Mouse (Mus musculus) effector memory CD4-positive, alpha-beta T cell, adult 5 months (primary cell): ENCODE measurements around the gene Tnnc2. TPM values are rescaled to one million over a fixed set of nuclear protein-coding genes. Genes with fewer than 3 reads are reported as not detected.

Experiments used
- polyA plus RNA-seq: library from polyadenylated mRNA; unstranded; fragments of 100-300 nt; shearing (Covaris generic); gene quantifications from one replicate; pipeline ENCODE4 v1.2.1, GENCODE M21; 2017

Tnnc2 gene
- polyA plus RNA-seq: not detected

DNA sequence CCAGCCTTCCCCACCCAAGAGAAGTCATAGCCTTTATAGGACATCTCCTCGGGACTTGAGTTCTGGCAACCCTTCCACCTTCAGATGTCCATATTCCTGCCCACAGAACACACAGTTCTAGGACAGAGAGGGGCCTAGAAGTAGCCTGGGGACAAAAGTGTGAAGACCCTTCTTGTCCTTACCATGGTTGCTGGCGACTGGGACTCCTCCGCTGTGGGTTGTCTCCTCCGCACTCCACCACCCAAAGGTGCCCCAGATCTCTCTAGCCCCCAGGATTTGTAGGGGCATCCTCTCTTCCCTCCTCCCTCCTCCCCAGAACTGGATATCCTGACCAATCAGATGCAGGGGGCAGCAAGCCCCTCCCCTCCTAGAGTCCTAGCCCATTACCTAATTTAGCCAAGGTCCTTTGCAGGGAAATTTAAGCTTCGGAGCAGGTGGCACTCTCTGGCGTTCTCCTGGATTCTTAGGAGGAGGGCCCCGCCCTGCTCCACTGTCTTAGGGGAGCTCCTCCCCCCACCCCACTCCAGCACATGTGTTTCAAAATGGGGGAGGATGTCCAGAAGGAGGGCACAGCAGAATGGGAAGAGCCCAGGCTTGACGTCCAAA, at the start of gene Tnnc2:
TSS of gene Tnnc2 (minus strand) at position 487 of the 606 bp plus-strand sequence.

DNA sequence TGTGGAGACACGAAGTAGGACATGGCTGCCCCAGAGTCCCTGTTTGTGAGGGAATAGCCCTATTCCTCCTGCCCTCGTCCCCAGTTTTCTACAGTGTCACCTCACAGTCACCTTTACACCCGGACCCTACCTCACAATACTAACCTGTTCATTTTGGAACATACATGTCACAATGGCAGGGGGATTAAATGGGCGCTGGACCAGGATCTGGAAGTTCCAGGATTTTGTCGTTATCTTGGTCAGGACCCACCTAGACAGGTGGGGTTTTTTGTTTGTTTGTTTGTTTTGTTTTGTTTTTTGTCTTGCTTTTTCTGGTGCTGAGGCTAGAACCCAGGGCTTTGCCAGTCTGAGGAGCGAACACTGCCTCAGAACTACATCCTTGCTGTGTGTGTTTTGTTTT, 48.7 kb upstream of the Tnnc2 start, which contains the start of gene Spata25:
TSS of gene Spata25 (minus strand) at position 101 of the 400 bp plus-strand sequence.

GRCm38 (mm10) chr2:164822636-164823165, 42.9 kb upstream of the Tnnc2 start, which contains the start of gene Zswim1:
Gene Zswim1 (plus strand): TSS chr2:164822686.

GRCm38 (mm10) chr2:164804533-164805331, 25.0 kb upstream of the Tnnc2 start, which contains the start of the genes Acot8 and Zswim3:
Gene Acot8 (minus strand): TSS chr2:164804882.
Gene Zswim3 (plus strand): TSS chr2:164805098.

GRCm38 (mm10) chr2:164785481-164786387, 6.0 kb upstream of the Tnnc2 start, which contains the start of gene Snx21:
Gene Snx21 (plus strand): TSS chr2:164785823.

DNA sequence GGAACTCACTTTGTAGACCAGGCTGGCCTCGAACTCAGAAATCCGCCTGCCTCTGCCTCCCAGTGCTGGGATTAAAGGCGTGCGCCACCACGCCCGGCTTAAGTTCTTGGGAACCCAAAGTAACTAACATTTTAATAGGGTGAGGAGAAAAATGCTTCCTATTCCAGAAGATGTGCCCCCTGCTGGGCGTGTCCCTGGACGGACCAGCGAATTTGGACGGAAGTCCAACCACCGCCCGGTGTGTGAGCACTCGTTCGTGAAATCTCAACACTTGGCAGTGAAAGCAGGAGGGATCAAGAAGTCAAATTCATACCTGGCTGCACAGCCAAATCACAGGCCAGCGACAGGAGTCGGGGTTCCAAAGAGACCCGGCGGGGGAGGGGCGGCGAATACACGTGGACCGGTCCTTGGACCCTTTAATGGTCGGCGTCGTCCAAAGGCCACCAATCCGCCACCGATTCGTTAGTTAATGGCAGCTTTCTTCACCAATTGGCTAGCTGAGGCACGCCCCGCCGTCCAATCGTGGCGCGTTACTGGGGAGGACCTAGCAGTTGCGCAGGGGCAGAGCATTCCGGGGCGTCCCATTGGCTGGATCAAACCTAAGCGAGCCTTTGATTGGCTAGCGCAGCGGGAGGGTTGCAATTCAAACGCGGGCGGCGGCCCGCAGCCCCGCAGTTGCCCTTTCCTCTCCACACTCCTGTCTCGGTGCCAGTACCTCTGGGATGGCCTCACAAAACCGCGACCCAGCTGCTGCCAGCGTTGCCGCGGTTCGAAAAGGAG, 10.3 kb downstream of the Tnnc2 start, which contains the start of gene Ube2c:
TSS of gene Ube2c (plus strand) at position 641 of the 780 bp plus-strand sequence.

GRCm38 (mm10) chr2:164745843-164746479, 33.8 kb downstream of the Tnnc2 start, which contains the start of the genes Wfdc3 and Dnttip1:
Gene Wfdc3 (minus strand): TSS chr2:164745931.
Gene Dnttip1 (plus strand): TSS chr2:164745983.

Other genes with a start within 250 kb of the Tnnc2 start
- gene Wfdc2, start 217.6 kb downstream of the Tnnc2 start, polyA plus RNA-seq: not detected
- gene Spint3, start 206.5 kb downstream of the Tnnc2 start, polyA plus RNA-seq: not detected
- gene Wfdc6a, start 194.5 kb downstream of the Tnnc2 start, polyA plus RNA-seq: not detected
- gene Eppin, start 186.4 kb downstream of the Tnnc2 start, polyA plus RNA-seq: not detected
- gene Wfdc6b, start 166.4 kb downstream of the Tnnc2 start, polyA plus RNA-seq: not detected
- gene Wfdc8, start 166.3 kb downstream of the Tnnc2 start, polyA plus RNA-seq: not detected
- not detected for gene Wfdc16, start 141.2 kb downstream of the Tnnc2 start, polyA plus RNA-seq
- gene Wfdc10, start 123.9 kb downstream of the Tnnc2 start, polyA plus RNA-seq: not detected
- not detected for gene Wfdc9, start 123.4 kb downstream of the Tnnc2 start, polyA plus RNA-seq
- not detected for gene Wfdc11, start 105.9 kb downstream of the Tnnc2 start, polyA plus RNA-seq
- gene Wfdc13, start 94.9 kb downstream of the Tnnc2 start, polyA plus RNA-seq: not detected
- not detected for gene Spint4, start 81.5 kb downstream of the Tnnc2 start, polyA plus RNA-seq
- gene Spint5, start 64.7 kb downstream of the Tnnc2 start, polyA plus RNA-seq: not detected
- gene Wfdc3, start 34.0 kb downstream of the Tnnc2 start, polyA plus RNA-seq: 0.31 TPM
- gene Dnttip1, start 34.0 kb downstream of the Tnnc2 start, polyA plus RNA-seq: 53.3 TPM
- gene Ube2c, start 10.1 kb downstream of the Tnnc2 start, polyA plus RNA-seq: 0.85 TPM
- 3.2 TPM for gene Snx21, start 5.9 kb upstream of the Tnnc2 start, polyA plus RNA-seq
- 27.0 TPM for gene Acot8, start 24.9 kb upstream of the Tnnc2 start, polyA plus RNA-seq
- 3.1 TPM for gene Zswim3, start 25.1 kb upstream of the Tnnc2 start, polyA plus RNA-seq
- 14.0 TPM for gene Zswim1, start 42.7 kb upstream of the Tnnc2 start, polyA plus RNA-seq
- not detected for gene Spata25, start 48.6 kb upstream of the Tnnc2 start, polyA plus RNA-seq
- 127 TPM for gene Ctsa, start 52.9 kb upstream of the Tnnc2 start, polyA plus RNA-seq
- 0.77 TPM for gene Neurl2, start 53.5 kb upstream of the Tnnc2 start, polyA plus RNA-seq
- 5.0 TPM for gene Pltp, start 77.7 kb upstream of the Tnnc2 start, polyA plus RNA-seq
- 133 TPM for gene Pcif1, start 99.3 kb upstream of the Tnnc2 start, polyA plus RNA-seq
- 40.2 TPM for gene Zfp335, start 131.8 kb upstream of the Tnnc2 start, polyA plus RNA-seq
- 3.1 TPM for gene Mmp9, start 160.8 kb upstream of the Tnnc2 start, polyA plus RNA-seq
- gene Slc12a5, start 180.8 kb upstream of the Tnnc2 start, polyA plus RNA-seq: 0.54 TPM